Mouse (Mus musculus): ENCODE measurements around the gene Ric8b. TPM values are rescaled to one million over a fixed set of nuclear protein-coding genes. Genes with fewer than 3 reads are reported as not detected.

The Ric8b gene
- polyA plus RNA-seq, 1 experiment from 2014 or later = 48.5 TPM

GRCm38 (mm10) chr10:84963726-84964125, 46.3 kb downstream of the Ric8b start:
- H3K4me2 ChIP-seq (ENCODE audit: low read length) = no peak overlapping the region
- peaks cover 23% of the 10 kb centered on the region for H3K36me3 ChIP-seq (ENCODE audit: control insufficient read depth, insufficient read depth, low read length)
- H3K4me1 ChIP-seq (ENCODE audit: control insufficient read depth, insufficient read depth, low read length) = peaks cover 33% of the 10 kb centered on the region
- no peaks in the 10 kb centered on the region for H3K9me3 ChIP-seq (ENCODE audit: control insufficient read depth, low read length)
- DNase-seq (peak; percentile 53), ATAC-seq (ENCODE audit: low FRiP score, low TSS enrichment) (no peak)
- H3K4me3 ChIP-seq (replicated peaks; ENCODE audit: low read depth, low read length) = no peak overlapping the region
- no peak overlapping the region for H3K9ac ChIP-seq (replicated peaks; ENCODE audit: low read length)
- WGBS = 60% methylated on average over 3 of the region's 3 CpGs
- H3K27ac ChIP-seq (replicated peaks; ENCODE audit: low read depth, low read length) = no peak overlapping the region
- no peaks in the 10 kb centered on the region for H3K27me3 ChIP-seq (ENCODE audit: control insufficient read depth, insufficient read depth, low read length)

GRCm38 (mm10) chr10:84966542-84966941, 49.1 kb downstream of the Ric8b start:
- H3K36me3 ChIP-seq (ENCODE audit: control insufficient read depth, insufficient read depth, low read length) = peaks cover 27% of the 10 kb centered on the region
- peak; percentile 46; the same call in 1 of the 2 replicates for ATAC-seq (ENCODE audit: low FRiP score, low TSS enrichment)
- no peak overlapping the region for H3K4me3 ChIP-seq (replicated peaks; ENCODE audit: low read depth, low read length)
- peaks cover 35% of the 10 kb centered on the region for H3K4me1 ChIP-seq (ENCODE audit: control insufficient read depth, insufficient read depth, low read length)
- H3K9me3 ChIP-seq (ENCODE audit: control insufficient read depth, low read length) = no peaks in the 10 kb centered on the region
- no peak overlapping the region for H3K9ac ChIP-seq (replicated peaks; ENCODE audit: low read length)
- peak overlapping the region; percentile 32 for H3K27ac ChIP-seq (replicated peaks; ENCODE audit: low read depth, low read length)
- 43% methylated on average over 2 of the region's 2 CpGs for WGBS
- no peak overlapping the region for H3K4me2 ChIP-seq (ENCODE audit: low read length)
- peak; percentile 63 for DNase-seq
- H3K27me3 ChIP-seq (ENCODE audit: control insufficient read depth, insufficient read depth, low read length) = no peaks in the 10 kb centered on the region

GRCm38 (mm10) chr10:84967645-84968044, 50.2 kb downstream of the Ric8b start:
- Histone ChIP-seq H3K9me3 (ENCODE audit: control insufficient read depth, low read length) (no peaks in the 10 kb centered on the region), H3K27ac (replicated peaks; ENCODE audit: low read depth, low read length) (peak overlapping the region; percentile 60; the same call in 1 of the 2 replicates), H3K9ac (replicated peaks; ENCODE audit: low read length) (no peak overlapping the region; the same call in 1 of the 2 replicates), H3K4me3 (replicated peaks; ENCODE audit: low read depth, low read length) (no peak overlapping the region), H3K4me2 (ENCODE audit: low read length) (no peak overlapping the region), H3K27me3 (ENCODE audit: control insufficient read depth, insufficient read depth, low read length) (no peaks in the 10 kb centered on the region), H3K4me1 (ENCODE audit: control insufficient read depth, insufficient read depth, low read length) (peaks cover 35% of the 10 kb centered on the region), H3K36me3 (ENCODE audit: control insufficient read depth, insufficient read depth, low read length) (peaks cover 28% of the 10 kb centered on the region)
- no peak for ATAC-seq (ENCODE audit: low FRiP score, low TSS enrichment)
- WGBS = 45% methylated on average over 6 of the region's 6 CpGs
- no peak for DNase-seq

GRCm38 (mm10) chr10:84968852-84969704, 51.7 kb downstream of the Ric8b start:
- WGBS = 13% methylated on average over 12 of the region's 12 CpGs
- DNase-seq (peak; percentile 53), ATAC-seq (ENCODE audit: low FRiP score, low TSS enrichment) (no peak)
- H3K9ac ChIP-seq (replicated peaks; ENCODE audit: low read length) = no peak overlapping the region
- no peak overlapping the region for H3K4me2 ChIP-seq (ENCODE audit: low read length)
- H3K4me3 ChIP-seq (replicated peaks; ENCODE audit: low read depth, low read length) = no peak overlapping the region
- no peaks in the 10 kb centered on the region for H3K9me3 ChIP-seq (ENCODE audit: control insufficient read depth, low read length)
- peaks cover 35% of the 10 kb centered on the region for H3K4me1 ChIP-seq (ENCODE audit: control insufficient read depth, insufficient read depth, low read length)
- no peaks in the 10 kb centered on the region for H3K27me3 ChIP-seq (ENCODE audit: control insufficient read depth, insufficient read depth, low read length)
- peaks cover 19% of the 10 kb centered on the region for H3K36me3 ChIP-seq (ENCODE audit: control insufficient read depth, insufficient read depth, low read length)
- H3K27ac ChIP-seq (replicated peaks; ENCODE audit: low read depth, low read length) = peak overlapping the region; percentile 62

DNA sequence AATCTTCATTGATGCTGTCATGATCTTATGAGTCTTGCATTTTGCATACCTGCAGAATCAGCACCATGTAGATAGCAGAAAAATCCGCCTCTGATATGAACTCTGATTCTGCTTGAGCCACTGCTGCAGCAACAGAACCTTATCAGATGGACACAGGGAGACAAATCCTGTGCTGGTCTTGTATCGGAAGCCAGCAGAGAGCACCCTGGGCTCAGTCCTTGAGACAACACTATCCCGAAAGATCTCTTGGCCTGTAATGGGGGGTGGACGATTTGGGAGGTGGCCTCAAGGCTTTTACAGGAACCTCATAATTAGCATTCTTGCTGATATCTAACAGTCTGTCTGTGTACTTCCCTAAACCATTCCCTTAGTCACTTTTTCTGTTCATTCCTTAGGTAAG, 57.8 kb downstream of the Ric8b start:
- no peak overlapping the region for H3K27ac ChIP-seq (replicated peaks; ENCODE audit: low read depth, low read length)
- no peak for ATAC-seq (ENCODE audit: low FRiP score, low TSS enrichment)
- no peak overlapping the region for H3K4me2 ChIP-seq (ENCODE audit: low read length)
- no peak for DNase-seq
- no peaks in the 10 kb centered on the region for H3K27me3 ChIP-seq (ENCODE audit: control insufficient read depth, insufficient read depth, low read length)
- no peak overlapping the region for H3K4me3 ChIP-seq (replicated peaks; ENCODE audit: low read depth, low read length)
- 95% methylated on average over 4 of the region's 4 CpGs for WGBS
- no peak overlapping the region for H3K9ac ChIP-seq (replicated peaks; ENCODE audit: low read length)
- peaks cover 42% of the 10 kb centered on the region for H3K36me3 ChIP-seq (ENCODE audit: control insufficient read depth, insufficient read depth, low read length)
- no peaks in the 10 kb centered on the region for H3K4me1 ChIP-seq (ENCODE audit: control insufficient read depth, insufficient read depth, low read length)
- no peaks in the 10 kb centered on the region for H3K9me3 ChIP-seq (ENCODE audit: control insufficient read depth, low read length)

DNA sequence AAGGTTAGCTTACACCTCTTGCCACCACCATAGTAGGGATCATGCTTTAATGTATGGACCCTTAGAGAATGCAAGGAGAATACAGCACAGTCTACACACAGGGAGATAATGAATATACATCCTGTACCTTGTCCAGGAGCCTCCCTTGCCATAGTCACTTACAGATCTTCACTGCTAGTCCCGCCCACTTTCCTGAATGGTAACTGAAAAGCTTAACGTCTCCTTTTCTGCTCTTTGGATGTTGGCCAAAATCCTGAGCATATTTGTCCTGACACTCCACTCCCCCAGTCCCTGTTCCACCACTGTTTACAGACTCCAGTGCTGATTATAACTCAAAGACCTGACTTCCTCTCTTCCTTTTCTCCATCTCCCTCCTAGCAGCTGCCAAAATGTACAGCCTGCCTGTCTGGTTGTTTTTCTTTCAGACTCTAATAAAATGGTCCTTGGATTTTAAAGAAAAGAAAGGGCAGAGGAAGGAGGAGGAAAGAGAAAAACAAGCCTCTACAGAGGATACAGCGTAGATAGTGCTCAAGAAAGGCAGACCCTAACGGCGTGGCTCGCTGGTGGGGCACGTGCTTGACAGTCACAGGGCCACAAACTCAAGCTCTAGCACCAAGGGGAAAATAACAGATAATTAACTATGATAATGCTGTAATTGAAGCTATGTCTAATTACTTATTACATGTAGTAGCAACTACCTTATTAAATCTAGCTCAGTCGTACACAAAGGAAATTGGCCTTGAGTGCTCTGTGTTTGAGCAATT, 59.4 kb downstream of the Ric8b start:
- ATAC-seq (ENCODE audit: low FRiP score, low TSS enrichment) (no peak), DNase-seq (peak; percentile 61)
- peaks cover 42% of the 10 kb centered on the region for H3K36me3 ChIP-seq (ENCODE audit: control insufficient read depth, insufficient read depth, low read length)

DNA sequence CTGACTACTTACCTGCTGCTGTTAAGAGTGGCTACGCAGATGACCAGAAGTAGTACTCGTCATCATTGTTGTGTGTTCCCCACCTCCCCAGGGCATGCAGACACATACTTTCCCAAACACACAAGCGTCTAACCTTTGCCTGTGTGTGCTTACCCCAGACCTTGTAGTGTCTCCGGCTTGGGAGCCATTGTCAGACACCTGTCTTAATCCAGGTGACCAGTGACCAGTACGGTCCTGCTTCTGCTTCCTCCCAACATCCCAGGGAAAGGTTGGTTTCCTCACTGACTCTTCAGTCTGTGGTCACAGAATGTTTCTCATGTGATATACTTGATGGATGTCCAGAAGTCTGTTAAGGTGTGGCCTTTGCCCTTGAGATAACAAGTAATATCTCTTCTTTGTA, 62.9 kb downstream of the Ric8b start:
- 96% methylated on average over 5 of the region's 5 CpGs for WGBS
- peaks cover 44% of the 10 kb centered on the region for H3K36me3 ChIP-seq (ENCODE audit: control insufficient read depth, insufficient read depth, low read length)
- H3K4me3 ChIP-seq (replicated peaks; ENCODE audit: low read depth, low read length) = no peak overlapping the region
- H3K9ac ChIP-seq (replicated peaks; ENCODE audit: low read length) = no peak overlapping the region
- DNase-seq (no peak), ATAC-seq (ENCODE audit: low FRiP score, low TSS enrichment) (no peak)
- no peak overlapping the region for H3K27ac ChIP-seq (replicated peaks; ENCODE audit: low read depth, low read length)
- no peaks in the 10 kb centered on the region for H3K4me1 ChIP-seq (ENCODE audit: control insufficient read depth, insufficient read depth, low read length)
- no peak overlapping the region for H3K4me2 ChIP-seq (ENCODE audit: low read length)
- H3K27me3 ChIP-seq (ENCODE audit: control insufficient read depth, insufficient read depth, low read length) = no peaks in the 10 kb centered on the region
- H3K9me3 ChIP-seq (ENCODE audit: control insufficient read depth, low read length) = no peaks in the 10 kb centered on the region

More for the DNA sequence above, 59.4 kb downstream of the Ric8b start:
- Histone ChIP-seq H3K4me3 (replicated peaks; ENCODE audit: low read depth, low read length) (no peak overlapping the region), H3K27ac (replicated peaks; ENCODE audit: low read depth, low read length) (no peak overlapping the region; the same call in 1 of the 2 replicates), H3K27me3 (ENCODE audit: control insufficient read depth, insufficient read depth, low read length) (no peaks in the 10 kb centered on the region), H3K4me2 (ENCODE audit: low read length) (no peak overlapping the region), H3K4me1 (ENCODE audit: control insufficient read depth, insufficient read depth, low read length) (no peaks in the 10 kb centered on the region), H3K9ac (replicated peaks; ENCODE audit: low read length) (no peak overlapping the region), H3K9me3 (ENCODE audit: control insufficient read depth, low read length) (no peaks in the 10 kb centered on the region)
- 73% methylated on average over 8 of the region's 8 CpGs for WGBS

DNA sequence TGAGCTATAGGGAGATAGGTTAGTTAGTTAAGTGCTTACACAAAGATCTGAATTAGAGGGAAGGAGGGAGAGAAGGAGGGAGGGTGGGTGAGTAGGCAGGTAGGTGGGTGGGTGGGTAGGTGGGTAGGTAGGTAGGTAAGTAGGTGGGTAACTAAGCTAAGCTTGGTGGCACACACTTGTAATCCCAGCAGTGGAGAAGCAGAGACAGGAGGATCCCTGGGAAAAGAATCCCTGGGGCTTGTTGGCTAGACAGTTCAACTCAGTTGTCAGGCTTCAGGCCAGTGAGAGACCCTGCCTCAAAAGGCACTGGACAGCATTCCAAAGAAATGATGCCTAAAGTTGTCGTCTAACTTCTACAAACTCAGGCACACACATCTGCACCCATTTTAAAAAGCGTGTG, 64.0 kb downstream of the Ric8b start:
- H3K4me2 ChIP-seq (ENCODE audit: low read length) = no peak overlapping the region
- WGBS = 97% methylated on average over 2 of the region's 2 CpGs
- no peak for DNase-seq
- no peak for ATAC-seq (ENCODE audit: low FRiP score, low TSS enrichment)
- no peak overlapping the region for H3K27ac ChIP-seq (replicated peaks; ENCODE audit: low read depth, low read length)
- no peaks in the 10 kb centered on the region for H3K27me3 ChIP-seq (ENCODE audit: control insufficient read depth, insufficient read depth, low read length)
- no peaks in the 10 kb centered on the region for H3K4me1 ChIP-seq (ENCODE audit: control insufficient read depth, insufficient read depth, low read length)
- no peak overlapping the region for H3K4me3 ChIP-seq (replicated peaks; ENCODE audit: low read depth, low read length)
- no peak overlapping the region for H3K9ac ChIP-seq (replicated peaks; ENCODE audit: low read length)
- no peaks in the 10 kb centered on the region for H3K9me3 ChIP-seq (ENCODE audit: control insufficient read depth, low read length)
- H3K36me3 ChIP-seq (ENCODE audit: control insufficient read depth, insufficient read depth, low read length) = peaks cover 41% of the 10 kb centered on the region
